Mouse (Mus musculus) heart, postnatal 4 days (tissue): ENCODE measurements around the gene Pagr1a. TPM values are rescaled to one million over a fixed set of nuclear protein-coding genes. Genes with fewer than 3 reads are reported as not detected.

Source experiments
- DNase-seq: peaks from one replicate; pipeline ENCODE4 v3.0.0; 2021
- total RNA-seq, 2 experiments: library from RNA; stranded (reverse); gene quantifications; 2 replicates each; pipeline ENCODE4 v1.2.3; 2021

Pagr1a gene
- 10 to 100 TPM; 10.4 to 14.8 TPM for total RNA-seq

- peak; percentile 98 for DNase-seq
Observed at GRCm38 (mm10) chr7:127016971-127017949, at the start of gene Pagr1a. Gene Pagr1a, minus strand, starts transcription at chr7:127017352.

- no peak for DNase-seq
Observed at GRCm38 (mm10) chr7:127066317-127066716, 49.2 kb upstream of the Pagr1a start.

- DNase-seq, result no peak
Observed at GRCm38 (mm10) chr7:127065538-127065937, 48.4 kb upstream of the Pagr1a start.

GRCm38 (mm10) chr7:127055026-127055585 lies 38.0 kb upstream of the Pagr1a start:
- no peak for DNase-seq

GRCm38 (mm10) chr7:127041851-127042672 lies 24.9 kb upstream of the Pagr1a start, which contains the start of gene Kif22:
Gene Kif22, minus strand, starts transcription at chr7:127042471.
- peak; percentile 95 for DNase-seq

- no peak for DNase-seq
Observed at GRCm38 (mm10) chr7:127031244-127031643, 14.1 kb upstream of the Pagr1a start.

- no peak for DNase-seq
Observed at GRCm38 (mm10) chr7:127030172-127030571, 13.0 kb upstream of the Pagr1a start.

GRCm38 (mm10) chr7:127027885-127028284 lies 10.7 kb upstream of the Pagr1a start:
- DNase-seq, result no peak

- peak; percentile 99 for DNase-seq
Observed at GRCm38 (mm10) chr7:127026984-127027726, 10.0 kb upstream of the Pagr1a start, which contains the start of gene Maz. Gene Maz, minus strand, starts transcription at chr7:127027037.

- DNase-seq, result no peak
Observed at GRCm38 (mm10) chr7:127026616-127026983, 9.4 kb upstream of the Pagr1a start.

- DNase-seq, result peak; percentile 76
Observed at GRCm38 (mm10) chr7:127026161-127026600, 9.0 kb upstream of the Pagr1a start.

GRCm38 (mm10) chr7:127025556-127026160 lies 8.5 kb upstream of the Pagr1a start:
- DNase-seq, result peak; percentile 61

GRCm38 (mm10) chr7:127024755-127025555 lies 7.8 kb upstream of the Pagr1a start:
- peak; percentile 84 for DNase-seq

- DNase-seq, result peak; percentile 12
Observed at GRCm38 (mm10) chr7:127023896-127024690, 6.9 kb upstream of the Pagr1a start.

GRCm38 (mm10) chr7:127023272-127023691 lies 6.1 kb upstream of the Pagr1a start:
- peak; percentile 7 for DNase-seq

GRCm38 (mm10) chr7:127022528-127023271 lies 5.5 kb upstream of the Pagr1a start:
- DNase-seq, result no peak

GRCm38 (mm10) chr7:127021563-127022527 lies 4.7 kb upstream of the Pagr1a start:
- DNase-seq, result no peak
